Mouse (Mus musculus): Measurements from ENCODE around the gene Mtx3.

GRCm38 (mm10) chr13:92882986-92883720 lies 38.6 kb downstream of the Mtx3 start:
- TF ChIP-seq CTCF (IDR thresholded peaks at IDR 0.05; ENCODE audit: borderline replicate concordance, insufficient read depth, low read length) (no peak), POLR2A (IDR thresholded peaks at IDR 0.05; ENCODE audit: low read depth, low read length) (no peak)

Measured in embryonic fibroblast, embryonic 13.5 days (primary cell).